Mouse (Mus musculus) megakaryocyte, embryonic 14.5 days (primary cell): ENCODE results near the gene Vmn2r62.
"Not testable (repeated sequence)": the region's sequence is repeated elsewhere in the genome, so short reads cannot be mapped to it uniquely, and the experiment has no call there.

Experiments
- FLI1 ChIP-seq: IDR thresholded peaks from 2 replicates; pipeline ENCODE4 v1.6.1; 2012; ENCODE audit warnings: low read length, inconsistent platforms, mixed read lengths
- GATA1 ChIP-seq: IDR thresholded peaks from 3 replicates; pipeline ENCODE4 v1.6.1; 2012; ENCODE audit warnings: mixed read lengths, low read length, inconsistent platforms, borderline replicate concordance

DNA sequence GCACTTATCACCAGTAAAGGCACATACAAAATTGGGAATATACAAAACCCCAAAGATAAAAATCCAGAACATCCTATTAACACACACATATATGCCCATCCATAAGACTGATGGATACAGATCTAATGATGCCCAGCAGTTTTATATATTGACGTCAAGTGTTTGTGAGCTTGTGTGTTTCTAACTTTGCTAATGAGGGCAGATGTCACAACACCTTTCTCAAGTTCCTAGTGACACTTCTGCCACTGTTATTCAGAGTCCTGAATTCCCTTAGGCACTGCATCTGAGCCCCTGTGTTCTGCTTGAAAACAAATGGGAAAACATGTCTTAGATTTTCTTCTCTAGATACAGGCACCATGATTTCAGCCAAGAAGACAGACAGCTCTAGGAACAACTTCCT lies at the start of gene Vmn2r62:
- not testable (repeated sequence) for TF ChIP-seq GATA1, FLI1
